1 mouse cellular context compared by ENCODE assay signal in the genomic region with DNA sequence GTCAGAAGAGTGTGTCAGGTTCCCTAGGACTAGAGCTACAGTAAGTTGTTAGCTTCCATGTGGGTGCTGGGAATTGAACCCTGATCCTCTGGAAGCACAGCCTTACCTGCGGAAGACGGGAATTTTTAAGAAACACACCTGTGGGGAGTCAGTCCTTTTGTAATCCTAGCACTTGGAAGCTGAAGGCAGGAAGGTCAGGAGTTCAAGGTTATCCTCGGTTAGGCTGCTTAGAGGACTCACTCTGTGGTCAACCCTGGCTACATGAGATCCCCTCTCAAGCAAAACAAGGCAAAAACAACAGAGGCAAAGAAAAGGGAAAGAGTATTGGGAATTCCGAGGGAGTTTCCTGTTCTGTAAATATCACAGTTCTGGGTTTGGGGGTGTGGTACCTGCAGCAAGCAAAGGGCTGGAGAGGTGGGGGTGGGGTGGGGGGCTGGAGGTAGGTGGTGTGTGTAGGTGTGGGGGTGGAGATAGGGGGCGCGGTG.
TF ChIP-seq lines count a peak whose summit lies in the region.

No protein-coding gene starts in this region.

TF ChIP-seq in ES-E14, 5 proteins besides CTCF, POLR2A, EP300 and RAD21 (continued from another document):
- no peak for TF ChIP-seq HCFC1 (IDR thresholded peaks at IDR 0.05; ENCODE audit: borderline replicate concordance, insufficient read depth, low read length)
